Mouse (Mus musculus) bone marrow macrophage, adult 2 months (primary cell): Measurements from ENCODE around the gene Dnajc8.

Source experiments
- CTCF ChIP-seq: IDR thresholded peaks from 2 replicates; pipeline ENCODE4 v1.5.1; 2012; ENCODE audit warnings: low read depth, mild to moderate bottlenecking, low read length, moderate library complexity
- POLR2A ChIP-seq: IDR thresholded peaks from 2 replicates; pipeline ENCODE4 v1.6.1; 2012; ENCODE audit warnings: mild to moderate bottlenecking, low read depth, low read length, borderline replicate concordance

- TF ChIP-seq CTCF: no peak
- no peak for TF ChIP-seq POLR2A
Observed at GRCm38 (mm10) chr4:132492178-132493060, 42.9 kb upstream of the Dnajc8 start.
